Comparison of ENCODE assay signal across 47 mouse cellular contexts in the genomic region with DNA sequence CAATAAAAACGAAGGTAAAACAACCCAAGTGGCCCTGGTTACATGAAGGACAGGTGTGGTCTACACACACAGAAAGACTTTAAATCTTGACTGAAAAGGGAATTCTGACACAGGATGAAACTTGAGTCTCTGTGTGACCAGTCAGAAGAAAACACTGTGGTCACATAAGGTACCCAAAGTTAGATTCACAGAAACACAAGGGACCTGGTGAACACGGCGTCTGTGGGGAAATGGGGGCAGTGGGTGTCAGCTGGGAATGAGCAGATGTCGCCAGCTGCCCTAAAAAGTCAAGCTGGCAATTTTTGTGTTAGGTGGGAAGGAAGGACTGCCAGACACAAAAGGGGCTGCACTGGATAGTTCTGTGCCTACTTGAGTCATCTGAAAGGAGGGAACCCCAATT. TPM values are rescaled to one million over a fixed set of nuclear protein-coding genes. Genes with fewer than 3 reads are reported as not detected.
"Had no signal": no experiment of that assay in that cellular context is flagged by ENCODE, and none has a peak within 500 bp of the region (broad histone marks: within the 10 kb centered on the region; RNA-seq: fewer than 3 reads in every experiment).

No protein-coding gene starts in this region.

- H3K9me3 ChIP-seq: limb, embryonic 10.5 days; limb, embryonic 12.5 days; limb, embryonic 15.5 days; liver, embryonic 12.5 days; liver, embryonic 13.5 days; liver, embryonic 15.5 days; lung, embryonic 15.5 days; midbrain, embryonic 10.5 days; midbrain, embryonic 12.5 days; midbrain, embryonic 13.5 days; midbrain, embryonic 15.5 days; neural tube, embryonic 12.5 days had no signal

- H3K4me1 ChIP-seq: limb, embryonic 10.5 days; limb, embryonic 12.5 days; limb, embryonic 13.5 days; limb, embryonic 15.5 days; liver, embryonic 12.5 days; liver, embryonic 13.5 days; liver, embryonic 15.5 days; lung, embryonic 15.5 days; midbrain, embryonic 10.5 days; midbrain, embryonic 12.5 days; midbrain, embryonic 13.5 days; midbrain, embryonic 15.5 days; neural tube, embryonic 12.5 days had no signal

- H3K27me3 ChIP-seq: limb, embryonic 12.5 days; limb, embryonic 13.5 days; limb, embryonic 15.5 days; liver, embryonic 12.5 days; liver, embryonic 13.5 days; liver, embryonic 15.5 days; lung, embryonic 15.5 days; midbrain, embryonic 12.5 days; midbrain, embryonic 13.5 days; midbrain, embryonic 15.5 days; neural tube, embryonic 12.5 days had no signal

- H3K4me3 ChIP-seq: left cerebral cortex, adult 2 months; limb, embryonic 10.5 days; limb, embryonic 12.5 days; limb, embryonic 13.5 days; limb, embryonic 15.5 days; liver, embryonic 12.5 days; liver, embryonic 13.5 days; liver, embryonic 15.5 days; lung, embryonic 15.5 days; megakaryocyte, embryonic 14.5 days; midbrain, embryonic 10.5 days; midbrain, embryonic 12.5 days; midbrain, embryonic 13.5 days; midbrain, embryonic 15.5 days; neural tube, embryonic 12.5 days had no signal

- H3K9ac ChIP-seq: limb, embryonic 12.5 days; limb, embryonic 13.5 days; limb, embryonic 15.5 days; liver, embryonic 12.5 days; liver, embryonic 13.5 days; liver, embryonic 14.5 days; liver, embryonic 15.5 days; liver, postnatal 0 days; lung, embryonic 14.5 days; lung, embryonic 15.5 days; midbrain, embryonic 12.5 days; midbrain, embryonic 13.5 days; midbrain, embryonic 15.5 days; neural tube, embryonic 12.5 days had no signal

- DNase-seq: left cerebral cortex, postnatal 4 days; liver; liver, embryonic 13.5 days; liver, postnatal 0 days; lung, adult 18-20 months; lung, adult 2 months; lung, embryonic 14.5 days; lung, postnatal 10 days; lung, postnatal 14 days; lung, postnatal 36 days; lung, postnatal 4 days had no signal

- H3K27ac ChIP-seq: left cerebral cortex, adult 2 months; limb, embryonic 10.5 days; limb, embryonic 12.5 days; limb, embryonic 13.5 days; limb, embryonic 15.5 days; liver, embryonic 12.5 days; liver, embryonic 13.5 days; liver, embryonic 14.5 days; liver, embryonic 15.5 days; lung, embryonic 15.5 days; macrophage; midbrain, embryonic 10.5 days; midbrain, embryonic 12.5 days; midbrain, embryonic 13.5 days; midbrain, embryonic 15.5 days; neural tube, embryonic 12.5 days had no signal

- H3K4me2 ChIP-seq: limb, embryonic 12.5 days; limb, embryonic 13.5 days; limb, embryonic 15.5 days; liver, embryonic 11.5 days; liver, embryonic 12.5 days; liver, embryonic 13.5 days; liver, embryonic 15.5 days; lung, embryonic 14.5 days; lung, embryonic 15.5 days; midbrain, embryonic 11.5 days; midbrain, embryonic 12.5 days; midbrain, embryonic 13.5 days; midbrain, embryonic 15.5 days; neural tube, embryonic 12.5 days had no signal

- ATAC-seq: liver, embryonic 12.5 days; liver, postnatal 0 days; lung, postnatal 0 days; midbrain, embryonic 13.5 days; midbrain, embryonic 15.5 days; midbrain, embryonic 16.5 days had no signal

RNA-seq across cellular contexts. Expression of a gene that starts 13.6 kb away (rescaled TPM):
- total RNA-seq: left cerebral cortex, adult 2 months; left cerebral cortex, adult 8-10 months; left cerebral cortex, postnatal 10 days; left cerebral cortex, postnatal 14 days; left cerebral cortex, postnatal 25 days; left cerebral cortex, postnatal 36 days; left cerebral cortex, postnatal 4 days; liver, adult 2 months; megakaryocyte, adult 5-6 weeks; midbrain, postnatal 0 days; monocyte, adult 5-6 weeks had no signal
- polyA plus RNA-seq: limb, embryonic 10.5 days; limb, embryonic 11.5 days; limb, embryonic 12.5 days; limb, embryonic 13.5 days; limb, embryonic 14.5 days; limb, embryonic 15.5 days; liver, adult 2 months; liver, embryonic 11.5 days; liver, embryonic 12.5 days; liver, embryonic 13.5 days; liver, embryonic 14.5 days; liver, embryonic 15.5 days; liver, postnatal 0 days; lung, embryonic 14.5 days; lung, embryonic 15.5 days; lung, embryonic 16.5 days; lung, postnatal 0 days; macrophage; midbrain, embryonic 10.5 days; midbrain, embryonic 12.5 days; midbrain, embryonic 13.5 days; midbrain, embryonic 15.5 days; midbrain, embryonic 16.5 days; midbrain, postnatal 0 days; neural tube, embryonic 11.5 days; neural tube, embryonic 12.5 days had no signal

RNA-seq across cellular contexts. Expression of a gene that starts 21.9 kb away (rescaled TPM):
- total RNA-seq: left cerebral cortex, adult 2 months; left cerebral cortex, postnatal 14 days; left cerebral cortex, postnatal 25 days; left cerebral cortex, postnatal 36 days; left cerebral cortex, postnatal 4 days; liver, adult 2 months; megakaryocyte progenitor cell, adult 5-6 weeks; megakaryocyte-erythroid progenitor cell, adult 5-6 weeks; monocyte, adult 5-6 weeks had no signal
- polyA plus RNA-seq: limb, embryonic 11.5 days; limb, embryonic 15.5 days; liver, adult 2 months; liver, embryonic 12.5 days; liver, embryonic 13.5 days; liver, embryonic 15.5 days; liver, embryonic 16.5 days; liver, postnatal 0 days; lung, adult 2 months; lung, embryonic 14.5 days; lung, embryonic 15.5 days; lung, embryonic 16.5 days; lung, postnatal 0 days; macrophage; midbrain, embryonic 10.5 days; midbrain, embryonic 16.5 days; midbrain, postnatal 0 days; neural tube, embryonic 11.5 days had no signal

RNA-seq across cellular contexts. Expression of a gene that starts 52.0 kb away (rescaled TPM):
- total RNA-seq: liver, adult 2 months; megakaryocyte progenitor cell, adult 5-6 weeks; megakaryocyte, adult 5-6 weeks; megakaryocyte-erythroid progenitor cell, adult 5-6 weeks; monocyte, adult 5-6 weeks had no signal
- polyA plus RNA-seq: limb, embryonic 11.5 days; liver, embryonic 11.5 days; liver, embryonic 12.5 days; liver, embryonic 13.5 days; liver, embryonic 15.5 days; liver, postnatal 0 days; macrophage; midbrain, embryonic 12.5 days; midbrain, embryonic 13.5 days had no signal
